Mouse (Mus musculus): Measurements from ENCODE around the gene Alg9. TPM values are rescaled to one million over a fixed set of nuclear protein-coding genes. Genes with fewer than 3 reads are reported as not detected.

Alg9 gene
- polyA plus RNA-seq, 1 experiment from 2014 or later: 35.0 TPM

DNA sequence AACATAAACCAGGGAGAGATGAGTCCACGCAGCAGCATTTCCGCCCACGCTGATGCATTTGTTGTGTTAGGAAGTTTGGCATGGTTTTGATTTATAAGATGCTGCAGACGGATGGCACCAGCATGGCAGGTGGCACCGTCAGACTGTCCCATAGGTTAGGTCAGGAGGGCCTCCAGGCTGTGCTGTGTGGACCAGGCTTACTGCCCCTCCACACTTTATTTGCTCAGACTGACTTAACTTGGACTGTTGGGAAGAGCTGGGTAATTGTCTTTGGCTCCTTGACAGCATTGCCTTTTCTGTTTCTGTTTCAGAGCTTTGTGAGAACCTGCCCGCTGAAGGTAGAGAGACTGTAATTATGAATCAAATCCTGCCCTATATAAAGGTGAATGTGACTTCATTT, 92.2 kb downstream of the Alg9 start:
- WGBS: 95% methylated on average over 6 of the region's 6 CpGs
- Histone ChIP-seq H3K36me3 (replicated peaks) (peaks cover 92% of the 10 kb centered on the region), H3K27ac (no peak overlapping the region), H3K9me3 (no peaks in the 10 kb centered on the region), H3K27me3 (ENCODE audit: poor library complexity, severe bottlenecking) (no peaks in the 10 kb centered on the region), H3K4me3 (no peak overlapping the region), H3K4me1 (no peaks in the 10 kb centered on the region)
- DNase-seq (ENCODE audit: extremely low spot score, low spot score): no peak

DNA sequence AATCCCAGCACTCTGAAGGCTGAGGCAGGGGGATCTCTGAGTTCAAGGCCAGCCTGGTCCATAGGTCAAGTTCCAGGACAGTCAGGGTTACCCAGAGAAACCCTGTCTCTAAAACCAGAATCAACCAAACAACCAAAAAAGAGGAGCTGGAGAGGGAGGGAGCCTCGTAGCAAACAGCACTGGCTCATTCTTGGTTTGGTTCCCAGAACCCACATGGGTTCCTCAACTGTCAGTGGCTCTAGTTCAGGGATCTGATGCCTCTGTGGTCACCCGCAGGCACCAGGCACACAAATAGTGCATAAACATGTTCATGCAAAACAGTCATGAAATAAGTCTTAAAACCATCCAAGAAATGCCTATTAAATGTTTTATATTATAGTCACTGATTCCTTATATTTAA, 93.4 kb downstream of the Alg9 start:
- Histone ChIP-seq H3K9me3 (no peaks in the 10 kb centered on the region), H3K27me3 (ENCODE audit: poor library complexity, severe bottlenecking) (no peaks in the 10 kb centered on the region), H3K27ac (no peak overlapping the region), H3K4me3 (no peak overlapping the region), H3K36me3 (replicated peaks) (peaks cover 92% of the 10 kb centered on the region), H3K4me1 (no peaks in the 10 kb centered on the region)
- DNase-seq (ENCODE audit: extremely low spot score, low spot score): no peak
- WGBS: 94% methylated on average over 2 of the region's 2 CpGs

DNA sequence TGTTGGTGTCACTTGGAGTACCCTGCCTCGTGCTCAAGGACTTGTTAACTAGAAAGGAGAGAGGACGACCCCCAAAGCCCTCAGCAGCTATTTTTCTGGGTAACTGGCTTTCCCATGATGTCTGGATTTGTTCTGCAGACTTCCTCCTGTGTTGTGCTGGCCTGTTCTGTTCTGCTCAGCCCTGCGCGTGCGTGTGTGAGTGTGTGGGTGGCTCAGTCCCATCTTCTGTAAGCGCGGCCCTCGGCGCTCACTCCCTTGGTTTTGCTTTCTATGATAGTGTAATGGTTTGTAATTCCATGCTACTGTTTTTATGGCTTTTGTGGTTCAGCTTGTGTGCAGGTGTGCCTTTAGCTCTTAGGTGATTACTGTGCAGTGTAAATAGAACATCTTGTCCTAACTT, 98.4 kb downstream of the Alg9 start:
- 93% methylated on average over 9 of the region's 9 CpGs for WGBS
- no peak for DNase-seq (ENCODE audit: extremely low spot score, low spot score)
- Histone ChIP-seq H3K36me3 (replicated peaks) (peaks cover 92% of the 10 kb centered on the region), H3K4me1 (no peaks in the 10 kb centered on the region), H3K4me3 (no peak overlapping the region), H3K9me3 (no peaks in the 10 kb centered on the region), H3K27ac (no peak overlapping the region), H3K27me3 (ENCODE audit: poor library complexity, severe bottlenecking) (no peaks in the 10 kb centered on the region)

DNA sequence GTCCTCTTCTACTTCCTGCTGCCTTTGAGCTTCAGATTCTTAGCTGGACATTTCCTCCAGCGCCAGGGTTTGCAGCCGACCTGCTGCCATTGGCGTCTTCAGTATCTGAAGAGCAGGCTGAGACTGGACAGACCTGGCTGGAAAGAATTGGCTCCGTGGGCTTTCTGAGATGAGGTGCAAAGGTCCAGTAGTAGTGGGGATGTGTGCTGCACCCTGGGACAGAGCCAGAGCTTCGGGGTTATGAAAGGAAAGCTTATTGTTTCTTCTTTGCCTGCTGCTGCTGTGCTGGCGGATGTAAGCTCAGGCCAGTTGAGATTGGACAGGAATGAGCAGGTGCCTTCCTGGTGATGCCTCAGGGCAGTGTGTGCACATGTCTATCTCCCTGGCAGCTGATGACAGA, 99.2 kb downstream of the Alg9 start:
- H3K36me3 ChIP-seq (replicated peaks): peaks cover 92% of the 10 kb centered on the region
- no peaks in the 10 kb centered on the region for H3K27me3 ChIP-seq (ENCODE audit: poor library complexity, severe bottlenecking)
- WGBS: 94% methylated on average over 6 of the region's 6 CpGs
- no peak overlapping the region for H3K27ac ChIP-seq
- H3K9me3 ChIP-seq: no peaks in the 10 kb centered on the region
- no peak for DNase-seq (ENCODE audit: extremely low spot score, low spot score)
- H3K4me1 ChIP-seq: no peaks in the 10 kb centered on the region
- H3K4me3 ChIP-seq: no peak overlapping the region

DNA sequence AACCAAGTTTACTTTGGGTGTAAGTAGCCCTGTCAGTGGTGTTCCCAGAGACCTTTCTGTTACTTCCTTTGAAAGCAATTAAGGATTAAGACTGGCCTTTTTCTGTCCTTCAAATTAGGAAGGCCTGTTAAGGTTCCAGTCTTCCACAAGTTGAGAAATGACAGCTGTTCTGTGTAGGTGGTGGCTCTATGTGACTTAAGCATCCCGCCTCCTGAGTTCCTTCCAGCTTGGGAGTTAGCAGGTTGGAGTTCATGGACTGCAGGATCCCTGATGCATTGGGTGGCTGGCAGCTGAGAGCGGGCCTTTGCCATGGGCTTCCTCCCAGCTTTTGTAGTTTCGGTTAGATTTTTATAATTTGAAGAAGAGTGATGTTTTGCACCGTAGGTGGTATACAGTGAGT, 100.7 kb downstream of the Alg9 start:
- Histone ChIP-seq H3K4me3 (no peak overlapping the region), H3K36me3 (replicated peaks) (peaks cover 93% of the 10 kb centered on the region), H3K27me3 (ENCODE audit: poor library complexity, severe bottlenecking) (no peaks in the 10 kb centered on the region), H3K27ac (no peak overlapping the region), H3K9me3 (no peaks in the 10 kb centered on the region), H3K4me1 (no peaks in the 10 kb centered on the region)
- 97% methylated on average over 4 of the region's 4 CpGs for WGBS
- no peak for DNase-seq (ENCODE audit: extremely low spot score, low spot score)

DNA sequence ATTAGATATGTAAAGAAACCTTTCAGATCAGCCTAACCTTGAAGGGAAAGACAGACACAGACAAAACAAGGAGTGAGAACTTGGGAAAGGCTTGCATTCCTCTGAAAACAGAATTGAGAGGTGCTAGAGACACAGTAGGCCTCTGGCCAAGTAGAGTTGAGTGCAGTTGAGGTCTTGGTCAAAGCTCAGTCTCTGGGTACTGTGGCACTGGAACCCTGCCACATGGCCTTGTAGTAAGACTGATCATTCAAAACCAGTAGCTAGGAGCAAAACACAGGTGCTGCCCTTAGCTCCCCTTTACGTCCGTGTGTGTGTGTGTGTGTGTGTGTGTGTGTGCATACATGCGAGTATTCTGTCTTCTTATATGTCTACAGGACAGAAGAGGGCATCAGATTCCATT, 101.5 kb downstream of the Alg9 start:
- DNase-seq (ENCODE audit: extremely low spot score, low spot score): no peak
- WGBS: 94% methylated on average over 3 of the region's 3 CpGs
- Histone ChIP-seq H3K27me3 (ENCODE audit: poor library complexity, severe bottlenecking) (no peaks in the 10 kb centered on the region), H3K9me3 (no peaks in the 10 kb centered on the region), H3K4me1 (no peaks in the 10 kb centered on the region), H3K27ac (no peak overlapping the region), H3K4me3 (no peak overlapping the region), H3K36me3 (replicated peaks) (peaks cover 93% of the 10 kb centered on the region)

DNA sequence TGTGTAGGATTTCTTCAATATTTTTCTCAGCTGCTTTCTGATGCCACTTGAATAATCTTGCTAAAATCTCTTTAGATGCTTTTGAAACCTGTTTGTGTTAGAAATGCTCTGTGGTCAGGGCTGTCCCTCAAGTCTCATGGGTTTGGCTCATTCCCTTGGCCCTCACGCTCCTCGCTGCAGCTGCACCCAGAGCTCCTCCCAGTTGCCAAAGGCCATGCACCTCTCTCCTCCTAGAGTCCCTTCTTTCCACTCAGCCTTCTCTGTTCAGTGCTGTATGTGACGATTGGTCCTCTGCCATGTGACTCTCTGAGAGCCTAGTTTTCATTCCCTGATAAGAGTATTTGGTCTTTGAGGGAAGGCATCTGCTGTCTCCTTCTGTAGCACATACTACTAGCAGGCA, 102.6 kb downstream of the Alg9 start:
- WGBS: 89% methylated on average over 3 of the region's 3 CpGs

DNA sequence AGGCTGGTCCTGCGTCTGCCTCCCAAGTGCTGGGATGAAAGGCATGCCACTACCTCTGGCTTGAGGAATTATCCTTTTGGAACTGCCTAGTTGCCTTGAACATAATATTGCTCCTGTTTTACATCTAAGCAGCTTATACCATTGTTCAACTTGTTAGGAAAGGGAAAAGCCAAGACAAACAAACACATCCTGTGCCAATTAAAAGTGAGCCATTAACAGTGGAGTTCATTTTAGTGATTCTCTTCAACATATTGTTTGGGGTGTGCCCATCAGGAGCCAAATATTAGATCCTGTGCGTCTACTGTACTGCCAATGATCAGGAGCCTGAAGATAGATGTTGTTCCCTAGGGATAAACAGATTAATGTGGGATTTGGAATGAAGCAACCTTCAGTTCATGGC, 107.4 kb downstream of the Alg9 start:
- DNase-seq (ENCODE audit: extremely low spot score, low spot score): no peak
- H3K4me3 ChIP-seq: no peak overlapping the region
- no peaks in the 10 kb centered on the region for H3K9me3 ChIP-seq
- peaks cover 92% of the 10 kb centered on the region for H3K36me3 ChIP-seq (replicated peaks)
- WGBS: 89% methylated on average over 2 of the region's 2 CpGs
- peaks cover 4% of the 10 kb centered on the region for H3K4me1 ChIP-seq
- no peaks in the 10 kb centered on the region for H3K27me3 ChIP-seq (ENCODE audit: poor library complexity, severe bottlenecking)
- H3K27ac ChIP-seq: no peak overlapping the region

More for the DNA sequence above, 102.6 kb downstream of the Alg9 start:
- Histone ChIP-seq H3K4me1 (no peaks in the 10 kb centered on the region), H3K9me3 (no peaks in the 10 kb centered on the region), H3K4me3 (no peak overlapping the region), H3K36me3 (replicated peaks) (peaks cover 100% of the 10 kb centered on the region), H3K27ac (no peak overlapping the region), H3K27me3 (ENCODE audit: poor library complexity, severe bottlenecking) (no peaks in the 10 kb centered on the region)
- DNase-seq (ENCODE audit: extremely low spot score, low spot score): no peak

DNA sequence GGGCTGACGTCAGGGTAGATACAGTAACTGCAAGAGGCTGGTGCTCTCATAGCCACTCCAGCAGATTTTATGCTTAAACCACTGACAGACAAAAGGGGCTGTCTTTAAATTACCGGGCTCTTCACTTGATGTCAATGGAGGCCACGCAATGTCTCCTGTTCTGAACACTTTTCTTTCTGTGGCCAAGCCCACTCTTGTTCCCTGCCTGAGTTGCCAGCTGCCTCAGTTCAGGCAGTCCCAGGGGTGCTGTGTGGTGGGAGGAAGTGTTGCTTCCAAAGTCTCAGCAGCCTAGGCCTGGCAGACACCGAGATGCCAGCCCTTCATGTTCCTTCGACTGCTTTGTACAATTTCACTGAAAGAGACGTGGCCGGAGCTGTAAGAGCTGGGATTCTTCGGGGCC, 109.3 kb downstream of the Alg9 start:
- no peak for DNase-seq (ENCODE audit: extremely low spot score, low spot score)
- Histone ChIP-seq H3K4me3 (no peak overlapping the region), H3K9me3 (no peaks in the 10 kb centered on the region), H3K36me3 (replicated peaks) (peaks cover 83% of the 10 kb centered on the region), H3K27me3 (ENCODE audit: poor library complexity, severe bottlenecking) (no peaks in the 10 kb centered on the region), H3K4me1 (peaks cover 22% of the 10 kb centered on the region), H3K27ac (no peak overlapping the region)
- 89% methylated on average over 8 of the region's 8 CpGs for WGBS

DNA sequence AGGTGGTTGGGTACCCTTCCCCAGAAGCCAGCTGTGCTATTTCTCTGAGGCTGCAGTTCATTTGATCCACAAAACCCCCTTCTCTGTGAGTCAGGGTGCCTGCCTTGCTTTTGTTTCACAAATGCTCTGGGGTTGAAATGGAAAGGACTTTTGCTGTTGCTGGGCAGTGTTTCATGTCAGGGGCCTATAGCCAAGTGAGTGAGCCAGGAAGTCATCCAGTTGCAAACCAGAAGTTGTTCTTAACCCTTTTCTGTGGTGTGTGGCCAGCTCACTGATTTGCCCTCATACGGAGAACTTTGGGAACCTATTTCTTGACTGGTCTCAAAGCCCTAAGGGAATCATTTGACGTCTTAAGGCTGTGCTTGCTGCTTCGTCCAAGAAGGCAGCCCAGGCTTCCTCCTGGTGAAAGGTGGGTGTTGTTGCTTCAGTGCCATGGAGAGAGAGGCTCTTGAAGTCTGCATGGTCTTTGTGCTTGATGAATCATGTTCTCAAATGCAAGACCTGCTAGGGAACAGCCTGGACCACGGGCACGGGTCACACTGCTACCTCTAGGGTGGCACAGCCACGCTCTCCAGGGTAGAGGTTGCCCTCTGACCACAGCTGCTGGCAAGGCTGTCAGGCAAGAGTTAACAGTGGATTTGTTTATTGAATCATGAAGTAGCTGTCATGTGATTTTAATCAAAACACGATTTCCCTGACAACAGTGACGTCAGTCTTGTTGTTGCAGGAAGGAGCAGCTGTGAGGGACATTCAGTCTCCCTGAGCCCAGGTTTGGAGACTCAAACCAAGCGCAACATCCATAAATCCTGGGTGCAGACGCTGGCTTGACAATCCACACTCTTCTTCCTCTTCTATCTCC, 110.2 kb downstream of the Alg9 start:
- DNase-seq (ENCODE audit: extremely low spot score, low spot score): no peak
- Histone ChIP-seq H3K4me1 (peaks cover 23% of the 10 kb centered on the region), H3K9me3 (no peaks in the 10 kb centered on the region), H3K4me3 (no peak overlapping the region), H3K36me3 (replicated peaks) (peaks cover 75% of the 10 kb centered on the region), H3K27ac (no peak overlapping the region), H3K27me3 (ENCODE audit: poor library complexity, severe bottlenecking) (no peaks in the 10 kb centered on the region)
- WGBS: 85% methylated on average over 10 of the region's 10 CpGs

DNA sequence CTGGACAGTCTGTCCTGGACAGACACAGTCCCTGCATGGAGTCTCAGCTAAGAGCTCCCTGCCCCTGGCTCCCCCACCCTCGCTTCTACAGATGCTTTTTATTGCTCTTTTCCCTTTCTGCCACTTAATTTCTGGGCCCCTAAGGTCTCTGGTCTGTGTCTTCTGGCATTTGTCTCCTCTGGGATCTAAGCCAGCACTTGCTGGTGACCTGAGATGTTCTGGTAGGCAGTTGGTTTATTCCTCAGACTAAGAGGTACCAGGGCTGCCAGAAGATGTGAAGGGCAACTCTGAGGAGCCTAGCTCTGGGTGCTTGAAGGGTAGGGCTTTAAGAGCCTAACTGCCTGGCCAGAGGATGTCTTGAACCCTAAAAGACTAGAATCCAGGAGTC, 110.8 kb downstream of the Alg9 start:
- Histone ChIP-seq H3K27ac (no peak overlapping the region), H3K36me3 (replicated peaks) (peaks cover 70% of the 10 kb centered on the region)

DNA sequence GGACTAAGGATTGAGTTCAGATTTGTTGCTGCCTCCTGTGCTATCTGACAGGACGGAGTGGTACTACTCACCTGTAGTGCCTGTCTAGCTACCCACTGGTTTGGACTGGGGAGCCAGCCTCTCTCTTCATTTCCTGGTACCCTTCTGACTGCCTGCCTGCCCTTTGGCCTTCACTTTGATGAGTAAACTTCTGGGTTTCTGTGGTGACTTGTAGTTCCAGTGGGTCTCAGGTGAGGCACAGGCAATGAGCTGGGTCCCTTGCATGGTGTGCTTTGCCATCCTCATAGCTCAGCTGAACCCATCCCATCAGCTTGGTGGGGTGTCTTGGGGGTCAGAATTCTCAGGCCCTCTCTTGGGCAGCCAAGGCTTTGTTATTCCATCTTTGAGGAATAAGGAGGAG, 112.1 kb downstream of the Alg9 start:
- peaks cover 70% of the 10 kb centered on the region for H3K36me3 ChIP-seq (replicated peaks)
- WGBS: 86% methylated on average over 1 of the region's 1 CpGs
- no peak for DNase-seq (ENCODE audit: extremely low spot score, low spot score)
- no peak overlapping the region for H3K4me3 ChIP-seq
- no peak overlapping the region for H3K27ac ChIP-seq
- H3K9me3 ChIP-seq: no peaks in the 10 kb centered on the region
- H3K27me3 ChIP-seq (ENCODE audit: poor library complexity, severe bottlenecking): no peaks in the 10 kb centered on the region
- H3K4me1 ChIP-seq: peaks cover 23% of the 10 kb centered on the region

More for the DNA sequence above, 110.8 kb downstream of the Alg9 start:
- 74% methylated on average over 1 of the region's 1 CpGs for WGBS
- peaks cover 23% of the 10 kb centered on the region for H3K4me1 ChIP-seq
- no peak overlapping the region for H3K4me3 ChIP-seq
- no peaks in the 10 kb centered on the region for H3K9me3 ChIP-seq
- no peak for DNase-seq (ENCODE audit: extremely low spot score, low spot score)
- no peaks in the 10 kb centered on the region for H3K27me3 ChIP-seq (ENCODE audit: poor library complexity, severe bottlenecking)

DNA sequence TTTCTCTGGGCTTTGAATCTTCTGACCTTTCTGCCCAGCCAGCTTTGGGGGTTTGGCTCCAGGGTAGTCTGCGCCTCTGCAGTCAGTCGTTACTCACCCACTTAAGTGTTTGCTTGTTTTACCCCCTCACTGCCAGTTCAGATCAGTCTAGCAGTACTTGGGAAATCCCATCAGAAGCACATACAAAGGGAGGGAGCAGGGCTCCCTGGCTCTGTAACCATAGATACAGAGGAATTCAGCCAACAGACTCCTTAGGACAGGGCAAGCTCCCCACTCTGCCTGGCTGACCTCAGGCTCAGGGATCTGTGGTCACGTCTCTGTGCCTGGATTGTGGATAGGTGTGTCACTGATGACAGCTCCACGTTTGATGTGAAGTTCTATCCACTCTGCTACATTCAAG, 112.5 kb downstream of the Alg9 start:
- DNase-seq (ENCODE audit: extremely low spot score, low spot score): no peak
- Histone ChIP-seq H3K9me3 (no peaks in the 10 kb centered on the region), H3K4me1 (peaks cover 23% of the 10 kb centered on the region), H3K36me3 (replicated peaks) (peaks cover 70% of the 10 kb centered on the region), H3K27me3 (ENCODE audit: poor library complexity, severe bottlenecking) (no peaks in the 10 kb centered on the region), H3K4me3 (no peak overlapping the region), H3K27ac (no peak overlapping the region)
- WGBS: 53% methylated on average over 4 of the region's 4 CpGs

All from forebrain, embryonic 10.5 days (tissue).